Mouse (Mus musculus) spleen, adult 2 months (tissue): ENCODE measurements around the gene Ide. TPM values are rescaled to one million over a fixed set of nuclear protein-coding genes. Genes with fewer than 3 reads are reported as not detected.

Source experiments
- DNase-seq, 2 experiments: peaks; one replicate each; pipeline versions ENCODE4 v3.0.0 to v3.0.0-alpha.2; 2012 to 2021; ENCODE audit warnings: low spot score in 2 of 2, low read depth in 1 of 2
- H3K27ac ChIP-seq: fragments of 200-500 bp; 2 replicates; pipeline ENCODE4 v1.5.1; 2012; ENCODE audit warnings: low read length, inconsistent platforms; ENCODE audit not compliant: insufficient read depth
- H3K27me3 ChIP-seq: fragments of 200-500 bp; 2 replicates; pipeline ENCODE4 v1.6.1; 2012; ENCODE audit warnings: mild to moderate bottlenecking, moderate library complexity, low read length, inconsistent platforms; ENCODE audit not compliant: control insufficient read depth, insufficient read depth
- H3K36me3 ChIP-seq: fragments of 200-500 bp; 2 replicates; pipeline ENCODE4 v1.6.1; 2012; ENCODE audit warnings: mild to moderate bottlenecking, low read length, inconsistent platforms; ENCODE audit not compliant: control insufficient read depth, insufficient read depth
- H3K4me1 ChIP-seq: fragments of 200-500 bp; 2 replicates; pipeline ENCODE4 v1.6.1; 2011; ENCODE audit warnings: inconsistent platforms; ENCODE audit not compliant: control insufficient read depth, insufficient read depth, insufficient read length
- H3K4me3 ChIP-seq: fragments of 200-500 bp; 2 replicates; pipeline ENCODE4 v1.5.1; 2011; ENCODE audit warnings: mild to moderate bottlenecking, inconsistent platforms; ENCODE audit not compliant: insufficient read depth, insufficient read length; ENCODE audit errors: extremely low read depth
- CTCF ChIP-seq: fragments of 200-500 bp; IDR thresholded peaks from 2 replicates; pipeline ENCODE4 v1.5.1; 2011; ENCODE audit warnings: mild to moderate bottlenecking, inconsistent platforms; ENCODE audit not compliant: insufficient read depth, insufficient read length, insufficient replicate concordance; ENCODE audit errors: extremely low read depth
- POLR2A ChIP-seq: fragments of 200-500 bp; IDR thresholded peaks from 2 replicates; pipeline ENCODE4 v1.6.1; 2011; ENCODE audit warnings: low read depth, low read length, inconsistent platforms
- WGBS: fragments of 180-500 bp; shearing (Covaris S2); methylation state at CpG from one replicate; pipeline ENCODE4 v1.1.7; 2018; 5-methylcytosine and 5-hydroxymethylcytosine counted together
- polyA plus RNA-seq: library from polyadenylated mRNA; depleted of rRNA; stranded (reverse); fragments of >200 nt; gene quantifications from 2 replicates; pipeline ENCODE4 v1.2.3, GENCODE M21; 2012

Ide gene
- polyA plus RNA-seq, 1 experiment = 6.7 TPM

GRCm38 (mm10) chr19:37306176-37306575 is 31.5 kb downstream of the Ide start:
- DNase-seq = no peak
- 94% methylated on average over 3 of the region's 3 CpGs for WGBS
- Histone ChIP-seq H3K36me3 (peaks cover 7% of the 10 kb centered on the region; the same call in 1 of the 2 replicates), H3K27me3 (no peaks in the 10 kb centered on the region), H3K4me3 (no peak overlapping the region), H3K4me1 (no peaks in the 10 kb centered on the region), H3K27ac (no peak overlapping the region)
- no peak for TF ChIP-seq CTCF
- TF ChIP-seq POLR2A = no peak

GRCm38 (mm10) chr19:37304866-37305265 is 32.8 kb downstream of the Ide start:
- H3K27ac ChIP-seq = no peak overlapping the region
- H3K4me1 ChIP-seq = no peaks in the 10 kb centered on the region
- H3K4me3 ChIP-seq = no peak overlapping the region
- TF ChIP-seq CTCF = no peak
- TF ChIP-seq POLR2A = no peak
- DNase-seq = no peak
- H3K27me3 ChIP-seq = no peaks in the 10 kb centered on the region
- H3K36me3 ChIP-seq = peaks cover 4% of the 10 kb centered on the region; the same call in 1 of the 2 replicates
- 97% methylated on average over 5 of the region's 5 CpGs for WGBS

GRCm38 (mm10) chr19:37304006-37304405 is 33.6 kb downstream of the Ide start:
- DNase-seq = no peak
- H3K4me1 ChIP-seq = no peaks in the 10 kb centered on the region
- H3K36me3 ChIP-seq = peaks cover 1% of the 10 kb centered on the region; the same call in 1 of the 2 replicates
- no peak for TF ChIP-seq POLR2A
- TF ChIP-seq CTCF = no peak
- no peak overlapping the region for H3K27ac ChIP-seq
- no peaks in the 10 kb centered on the region for H3K27me3 ChIP-seq
- H3K4me3 ChIP-seq = no peak overlapping the region
- 91% methylated on average over 4 of the region's 4 CpGs for WGBS

- no peaks in the 10 kb centered on the region for H3K4me1 ChIP-seq
- no peaks in the 10 kb centered on the region for H3K27me3 ChIP-seq
- DNase-seq = no peak
- 0 out of 2 replicates have a peak, but pooled peaks cover 1% of the 10 kb centered on the region for H3K36me3 ChIP-seq
- WGBS = 95% methylated on average over 3 of the region's 3 CpGs
- TF ChIP-seq CTCF (no peak), POLR2A (no peak)
- H3K27ac ChIP-seq = no peak overlapping the region
- no peak overlapping the region for H3K4me3 ChIP-seq
Observed at GRCm38 (mm10) chr19:37301733-37302132, 35.9 kb downstream of the Ide start.

- no peak overlapping the region for H3K4me3 ChIP-seq
- no peaks in the 10 kb centered on the region for H3K4me1 ChIP-seq
- no peak overlapping the region for H3K27ac ChIP-seq
- no peak for TF ChIP-seq CTCF
- TF ChIP-seq POLR2A = no peak
- peaks cover 2% of the 10 kb centered on the region; the same call in 1 of the 2 replicates for H3K36me3 ChIP-seq
- WGBS = 86% methylated on average over 4 of the region's 4 CpGs
- no peak for DNase-seq
- no peaks in the 10 kb centered on the region for H3K27me3 ChIP-seq
Observed at GRCm38 (mm10) chr19:37291676-37292075, 46.0 kb downstream of the Ide start.

- 39% methylated on average over 8 of the region's 8 CpGs for WGBS
- DNase-seq = no peak
- no peak overlapping the region for H3K4me3 ChIP-seq
- no peaks in the 10 kb centered on the region for H3K27me3 ChIP-seq
- H3K4me1 ChIP-seq = no peaks in the 10 kb centered on the region
- no peak overlapping the region for H3K27ac ChIP-seq
- TF ChIP-seq POLR2A (no peak), CTCF (no peak)
- H3K36me3 ChIP-seq = peaks cover 3% of the 10 kb centered on the region; the same call in 1 of the 2 replicates
Observed at GRCm38 (mm10) chr19:37290906-37291305, 46.7 kb downstream of the Ide start.

- peaks cover 10% of the 10 kb centered on the region; the same call in 1 of the 2 replicates for H3K36me3 ChIP-seq
- 60% methylated on average over 9 of the region's 9 CpGs for WGBS
- H3K27ac ChIP-seq = no peak overlapping the region
- H3K4me1 ChIP-seq = no peaks in the 10 kb centered on the region
- TF ChIP-seq POLR2A (no peak), CTCF (no peak)
- no peaks in the 10 kb centered on the region for H3K27me3 ChIP-seq
- DNase-seq = no peak
- H3K4me3 ChIP-seq = no peak overlapping the region
Observed at GRCm38 (mm10) chr19:37284775-37285174, 52.9 kb downstream of the Ide start.
